Mouse (Mus musculus) right cerebral cortex, adult 2 months (tissue): ENCODE measurements around the gene Hist2h2ab.
A peak's percentile ranks its signal among the peaks of the same experiment; 100 is the strongest.
"Not testable (repeated sequence)": the region's sequence is repeated elsewhere in the genome, so short reads cannot be mapped to it uniquely, and the experiment has no call there.

ENCODE experiments used
- DNase-seq, 2 experiments: peaks; one replicate each; pipeline ENCODE4 v3.0.0; 2021 to 2022; ENCODE audit warnings: low spot score in 2 of 2

Hist2h2ab gene

DNA sequence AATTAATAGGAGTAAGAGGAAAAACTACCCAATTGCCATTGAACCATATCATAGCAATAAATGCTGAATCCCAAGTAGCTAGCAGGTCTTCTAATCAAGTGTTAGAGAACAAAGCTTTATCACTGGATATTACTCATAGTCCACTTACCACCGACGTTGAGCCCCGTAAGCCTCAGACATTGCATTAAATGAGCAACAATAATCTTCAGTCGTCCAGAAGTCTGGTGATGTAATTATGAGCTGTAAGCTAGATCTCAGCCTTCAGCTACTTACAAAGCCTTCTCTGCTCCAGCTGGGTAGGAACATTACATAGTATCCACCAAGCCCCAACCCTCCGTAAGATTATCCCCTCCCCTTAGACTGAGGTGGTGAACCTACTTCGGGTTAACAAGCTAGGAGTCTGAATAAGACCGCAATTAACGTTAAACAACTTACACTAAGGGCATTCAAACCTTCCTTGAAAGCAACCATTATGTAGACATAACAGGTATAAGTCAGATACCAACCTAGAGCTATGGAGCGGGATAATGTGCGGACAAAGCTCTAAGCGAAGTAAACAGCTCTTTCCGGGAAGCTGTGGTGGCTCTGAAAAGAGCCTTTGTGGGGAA lies 18.3 kb downstream of the Hist2h2ab start:
- DNase-seq = no peak

DNA sequence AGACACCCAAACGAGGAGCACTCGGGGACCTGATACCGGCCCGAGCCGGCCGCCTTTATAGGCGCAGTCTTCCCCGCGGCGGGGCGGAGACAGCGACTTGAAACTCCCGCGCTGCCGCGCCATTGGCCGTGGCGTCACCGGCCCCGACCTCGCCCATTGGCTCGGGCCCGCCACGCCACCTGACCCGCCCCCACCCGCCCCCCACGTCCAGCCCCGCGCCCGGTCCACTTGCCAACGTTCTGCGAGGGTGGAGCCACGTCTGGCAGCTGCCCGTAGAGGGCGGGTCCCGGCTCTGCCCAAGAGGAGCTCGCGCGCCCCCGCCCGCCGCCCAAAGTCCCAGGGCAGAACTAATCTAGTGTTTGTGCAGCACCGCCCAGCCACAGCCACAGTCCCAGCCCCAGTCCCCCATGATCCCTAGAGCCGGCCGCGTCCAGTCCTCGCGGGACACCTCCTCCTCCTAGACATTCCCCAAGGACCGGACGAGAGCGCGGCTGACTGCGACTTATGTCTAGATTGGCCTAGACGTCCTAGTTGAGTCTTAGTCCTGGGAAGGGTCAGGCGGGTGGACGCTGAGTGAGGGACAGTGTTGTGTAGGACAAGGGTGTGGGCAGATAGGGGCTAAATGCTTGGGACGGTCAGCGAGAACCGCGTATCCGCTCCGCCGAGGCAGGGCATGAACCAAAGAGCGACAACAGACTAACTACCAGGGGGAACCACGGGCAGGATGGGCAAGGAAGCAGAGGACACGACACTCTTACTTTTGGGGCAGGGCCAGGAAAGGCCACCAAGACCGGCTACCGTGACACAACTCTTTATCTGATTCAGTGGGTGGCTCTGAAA lies 19.5 kb downstream of the Hist2h2ab start, which contains the start of gene Hist2h3c2:
Gene Hist2h3c2 (minus strand): TSS at position 174 of the 840 bp plus-strand sequence.
- peak; percentile 16 to 27 for DNase-seq

- peak; percentile 96 to 98 for DNase-seq
These were observed 20.5 kb downstream of the Hist2h2ab start, which contains the start of gene Hist2h2aa2 for GRCm38 (mm10) chr3:96239949-96240798. TSS of gene Hist2h2aa2 (minus strand) at chr3:96240276.

GRCm38 (mm10) chr3:96240799-96241197 lies 21.1 kb downstream of the Hist2h2ab start:
- no peak for DNase-seq

- no peak for DNase-seq
These were observed 24.4 kb downstream of the Hist2h2ab start for GRCm38 (mm10) chr3:96243921-96244572.

DNA sequence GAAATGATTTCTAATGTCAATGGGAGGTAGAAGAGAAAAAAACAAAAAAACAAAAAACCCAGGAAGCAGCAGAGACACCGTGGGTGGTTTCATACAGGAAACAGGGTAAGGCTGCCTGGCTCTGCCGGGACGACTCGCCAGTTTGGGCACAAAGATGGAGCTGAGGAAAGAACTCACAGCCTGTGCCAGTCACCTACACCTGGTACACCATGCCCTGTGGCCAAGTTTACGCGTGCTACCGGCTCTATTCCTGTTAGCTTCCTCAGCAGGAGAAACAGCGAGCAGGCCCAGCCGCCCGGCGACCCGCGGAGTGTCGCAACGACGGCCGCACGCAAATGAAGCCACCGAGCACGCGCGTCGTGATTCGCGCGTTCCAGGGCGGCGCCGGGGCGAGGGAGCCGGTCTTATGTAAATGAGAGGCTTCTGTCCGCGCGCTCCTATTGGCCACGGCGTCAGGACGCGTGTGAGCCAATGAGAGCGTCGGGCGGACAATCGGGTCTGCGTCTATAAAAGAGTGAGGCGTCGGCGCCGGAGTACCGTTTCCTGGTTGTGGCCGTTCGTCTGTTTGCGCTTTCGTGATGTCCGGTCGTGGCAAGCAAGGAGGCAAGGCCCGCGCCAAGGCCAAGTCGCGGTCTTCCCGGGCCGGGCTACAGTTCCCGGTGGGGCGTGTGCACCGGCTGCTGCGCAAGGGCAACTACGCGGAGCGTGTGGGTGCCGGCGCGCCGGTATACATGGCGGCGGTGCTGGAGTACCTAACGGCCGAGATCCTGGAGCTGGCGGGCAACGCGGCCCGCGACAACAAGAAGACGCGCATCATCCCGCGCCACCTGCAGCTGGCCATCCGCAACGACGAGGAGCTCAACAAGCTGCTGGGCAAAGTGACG lies 25.6 kb downstream of the Hist2h2ab start, which contains the start of gene Hist2h2aa1:
Gene Hist2h2aa1 (plus strand): TSS at position 495 of the 884 bp plus-strand sequence.
- peak; percentile 79 to 89 for DNase-seq

GRCm38 (mm10) chr3:96246018-96246417 lies 26.4 kb downstream of the Hist2h2ab start:
- not testable (repeated sequence) for DNase-seq

- not testable (repeated sequence) for DNase-seq
These were observed 26.8 kb downstream of the Hist2h2ab start, which contains the start of gene Hist2h3c1 for GRCm38 (mm10) chr3:96246427-96246856. TSS of gene Hist2h3c1 (plus strand) at chr3:96246685.

GRCm38 (mm10) chr3:96247356-96248140 lies 27.9 kb downstream of the Hist2h2ab start:
- no peak for DNase-seq

GRCm38 (mm10) chr3:96248141-96249033 lies 28.7 kb downstream of the Hist2h2ab start:
- DNase-seq = no peak

DNA sequence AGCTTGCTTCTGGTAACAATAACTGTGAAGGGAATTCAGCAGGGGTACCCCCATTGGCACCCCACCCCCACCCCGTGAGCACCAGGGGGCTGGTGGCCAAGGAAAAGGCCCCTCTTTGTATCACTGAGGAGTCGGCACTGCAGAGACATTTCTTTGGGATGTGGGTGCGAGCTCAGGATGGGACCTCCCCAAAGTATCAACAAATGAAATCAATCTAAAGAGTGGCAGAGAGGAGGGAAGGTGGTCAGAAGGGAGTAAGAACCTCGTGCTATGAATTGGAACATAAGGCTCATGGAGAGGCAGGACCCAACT lies 29.3 kb downstream of the Hist2h2ab start:
- DNase-seq = no peak

DNA sequence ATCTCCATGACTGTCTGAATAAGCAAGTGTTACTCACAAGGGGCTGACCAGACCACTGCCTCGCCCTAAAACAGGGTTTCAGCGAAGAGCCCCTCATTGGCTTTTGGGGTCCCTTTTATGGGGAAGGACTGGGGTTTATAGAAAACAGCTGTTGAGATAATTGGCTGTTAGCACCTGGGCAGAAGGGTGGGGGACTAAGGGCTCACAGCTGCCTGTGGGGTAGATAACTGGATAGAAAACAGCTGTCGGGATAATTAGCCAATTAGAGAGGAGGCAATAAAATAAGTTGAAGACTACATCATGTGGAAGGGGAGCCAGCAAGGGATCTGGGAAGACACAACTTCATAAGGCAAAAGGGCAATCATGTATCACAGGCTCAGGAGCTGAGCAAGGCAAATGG lies 31.2 kb downstream of the Hist2h2ab start:
- no peak for DNase-seq

- no peak for DNase-seq
These were observed 32.1 kb downstream of the Hist2h2ab start for GRCm38 (mm10) chr3:96251787-96252186.

DNA sequence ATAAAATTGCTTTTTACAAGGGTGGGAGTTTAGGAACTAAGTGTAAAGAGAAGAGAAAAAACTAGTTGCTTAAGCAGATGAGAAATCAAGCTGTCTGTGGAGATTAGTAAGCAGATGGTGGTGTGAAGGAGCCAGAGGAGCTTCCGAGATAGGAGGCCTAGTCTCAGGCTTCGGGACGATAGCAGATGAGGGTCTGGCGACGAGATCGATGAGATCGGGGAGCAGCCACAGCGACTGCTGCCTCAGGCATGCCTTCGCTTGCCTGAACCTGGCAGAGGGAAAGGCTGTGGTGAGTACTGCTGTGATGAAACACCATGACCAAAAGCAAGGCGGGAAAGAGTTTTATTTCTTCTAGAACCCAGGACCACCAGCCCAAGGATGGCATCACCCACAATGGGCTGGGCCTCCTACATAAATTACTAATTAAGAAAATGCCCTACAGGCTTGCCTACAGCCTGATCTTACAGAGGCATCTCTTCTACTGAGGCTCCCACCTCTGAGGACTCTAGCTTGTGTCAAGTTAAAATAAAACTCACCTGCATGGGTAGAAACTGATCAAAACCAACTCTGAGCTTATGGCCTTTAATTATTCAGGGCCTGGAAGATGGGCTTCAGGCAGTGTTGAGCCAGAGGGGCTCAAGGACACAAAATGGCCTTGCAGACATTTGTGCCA lies 35.2 kb downstream of the Hist2h2ab start:
- no peak for DNase-seq

DNA sequence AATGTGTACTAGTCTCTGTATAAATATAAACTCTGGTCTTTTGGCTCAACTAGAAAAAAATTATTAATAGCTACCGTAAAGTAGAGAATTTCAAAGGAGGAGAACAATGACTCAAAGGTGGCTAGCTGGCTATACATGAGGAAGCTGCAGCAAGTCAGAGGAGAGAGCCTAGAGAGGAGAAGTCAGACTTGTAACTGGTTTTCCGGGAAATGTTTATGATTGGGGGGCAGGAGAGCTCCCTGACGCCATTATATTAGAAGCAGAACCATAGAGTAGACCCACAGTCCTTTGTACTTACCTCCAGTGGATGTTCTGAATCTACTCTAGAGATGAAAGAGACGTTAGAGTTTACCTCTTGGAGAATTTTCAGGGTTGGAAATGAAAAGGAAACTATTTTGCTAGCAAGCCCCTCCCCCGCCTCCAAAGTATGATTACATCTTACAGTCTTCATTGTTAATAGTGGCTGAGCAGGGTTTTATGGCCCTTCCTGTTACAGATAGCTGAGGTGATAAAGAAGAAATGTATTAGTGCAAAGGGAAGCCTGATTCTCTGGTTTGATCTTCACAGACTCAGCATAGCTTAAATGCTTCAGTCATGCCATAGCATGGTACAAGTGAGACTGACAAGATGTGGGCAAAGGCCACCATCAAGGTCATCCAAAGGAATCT lies 36.4 kb downstream of the Hist2h2ab start:
- DNase-seq = no peak

GRCm38 (mm10) chr3:96257190-96257589 lies 37.5 kb downstream of the Hist2h2ab start:
- no peak for DNase-seq

DNA sequence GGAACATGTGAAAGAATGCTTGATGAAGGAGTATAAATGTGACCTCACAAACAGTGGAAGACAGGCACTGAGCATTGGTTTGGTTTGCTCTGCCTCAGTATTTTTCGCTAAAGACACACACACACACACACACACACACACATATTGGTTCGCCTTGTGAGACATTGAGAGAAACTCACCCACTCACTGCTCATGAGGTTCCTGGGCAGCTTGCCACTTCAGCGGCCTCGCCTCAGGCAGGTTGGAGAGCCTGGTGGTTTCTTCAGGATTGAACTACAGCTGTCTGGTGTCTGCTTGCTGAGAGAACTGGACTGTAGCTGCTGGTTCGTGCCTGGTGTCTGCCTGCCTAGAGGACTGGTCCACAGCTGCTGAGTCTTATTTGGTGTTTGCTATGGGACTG lies 40.6 kb downstream of the Hist2h2ab start:
- no peak for DNase-seq
